Mouse (Mus musculus) layer of hippocampus, adult 9-10 months (tissue): ENCODE data around the gene Ssh1.

ENCODE experiments used
- DNase-seq: peaks from one replicate; pipeline ENCODE4 v3.0.0; 2022; ENCODE audit warnings: low spot score

Gene Ssh1

DNA sequence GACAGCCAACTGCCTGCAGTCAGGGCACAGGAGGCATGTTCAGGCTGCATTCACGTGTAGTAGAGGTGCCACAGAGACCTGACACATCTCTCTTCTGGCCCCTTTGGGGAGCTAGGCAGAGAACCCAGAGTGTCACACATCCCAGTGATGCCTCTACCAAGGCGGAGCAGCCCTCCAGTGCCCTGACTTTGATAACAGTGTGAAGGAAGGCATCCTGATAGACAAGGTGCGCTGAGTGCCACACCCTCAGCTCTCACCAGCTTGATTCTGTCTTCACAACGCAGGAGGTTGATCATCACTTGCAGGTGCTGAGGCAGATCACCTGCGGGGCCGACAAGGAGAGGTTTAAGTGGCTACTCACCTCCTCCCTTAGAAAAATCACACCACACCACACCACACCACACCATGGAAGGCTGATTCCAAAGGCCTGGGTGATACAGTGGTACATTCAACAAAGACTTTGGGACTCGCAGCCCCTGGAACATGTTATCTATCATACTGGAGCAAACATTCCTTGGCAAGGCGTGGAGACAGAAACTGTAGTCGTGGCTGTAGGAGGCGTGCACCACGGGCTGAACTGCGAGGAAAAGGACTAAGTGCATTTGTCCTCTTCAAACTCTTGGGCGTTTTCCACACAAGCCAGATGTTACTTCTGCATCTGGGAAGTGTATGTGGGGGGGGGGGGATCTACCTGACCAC, 27.1 kb downstream of the Ssh1 start:
- DNase-seq, result no peak

DNA sequence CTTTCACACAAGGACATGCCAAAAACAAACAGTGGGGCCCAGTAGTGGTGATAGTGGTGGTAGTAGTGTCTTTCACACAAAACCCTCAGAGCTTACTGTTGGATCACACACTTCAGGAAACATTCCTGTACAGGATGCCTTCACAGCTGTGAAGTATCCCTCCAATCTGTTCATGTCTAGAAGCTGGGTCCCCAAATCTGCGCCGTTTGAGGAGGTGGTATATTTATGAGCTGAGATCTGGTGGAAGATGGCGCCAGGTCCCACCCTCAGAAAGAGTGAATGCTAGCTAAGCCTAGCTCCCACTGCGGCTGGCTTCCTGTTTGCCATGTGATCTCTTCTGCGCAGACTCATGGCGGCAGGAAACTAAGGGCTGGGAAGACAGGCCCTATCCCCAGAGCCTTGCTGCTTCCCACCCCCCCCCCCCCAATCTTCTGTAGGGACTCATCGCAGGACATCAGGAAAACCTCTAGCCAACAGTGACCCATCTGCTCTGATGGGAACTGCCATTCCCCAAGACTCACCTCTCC, 28.0 kb downstream of the Ssh1 start:
- DNase-seq, result no peak

- DNase-seq, result no peak
Observed at GRCm38 (mm10) chr5:113964972-113965371, 28.7 kb downstream of the Ssh1 start.

GRCm38 (mm10) chr5:113961776-113962175, 31.9 kb downstream of the Ssh1 start:
- DNase-seq, result no peak

- DNase-seq, result no peak
Observed at GRCm38 (mm10) chr5:113960416-113960815, 33.3 kb downstream of the Ssh1 start.

DNA sequence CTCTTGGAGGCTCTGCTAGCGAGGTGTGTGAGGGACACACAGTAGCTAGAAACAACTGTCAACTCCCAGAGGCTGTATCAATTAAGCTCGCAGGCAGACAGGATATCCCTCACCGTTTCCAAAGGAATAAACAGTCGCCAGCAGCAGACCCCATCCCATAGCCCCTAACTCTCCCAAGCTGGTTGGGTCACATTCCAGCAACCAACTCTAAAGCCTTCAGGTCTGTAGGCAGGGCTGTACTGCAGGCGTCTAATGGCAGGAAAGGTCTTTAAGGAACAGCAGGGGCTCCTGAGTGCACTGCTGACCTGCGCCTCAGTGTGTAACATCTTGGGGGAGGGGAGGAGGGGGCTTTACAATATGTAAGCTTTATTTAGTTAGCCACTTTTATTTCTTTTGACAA, 34.7 kb downstream of the Ssh1 start:
- DNase-seq, result no peak

DNA sequence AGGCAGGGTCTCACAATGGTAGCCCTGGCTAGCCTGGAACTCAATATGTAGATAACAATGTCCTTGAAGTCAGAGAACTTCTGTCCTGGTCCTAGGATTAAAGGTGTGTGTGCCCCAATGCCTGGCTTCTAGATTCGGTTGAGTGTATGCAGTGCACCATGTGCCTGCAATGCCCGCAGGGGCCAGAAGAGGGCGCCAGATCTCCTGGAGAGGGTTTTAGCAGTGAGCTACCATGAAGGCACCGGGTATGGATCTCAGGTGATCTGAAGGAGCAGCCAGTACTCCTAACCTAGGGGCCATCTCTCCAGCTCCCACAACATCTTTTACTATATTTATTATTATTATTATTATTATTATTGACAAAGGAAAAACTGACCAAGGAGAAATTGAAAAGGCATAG, 37.2 kb downstream of the Ssh1 start:
- DNase-seq, result no peak

DNA sequence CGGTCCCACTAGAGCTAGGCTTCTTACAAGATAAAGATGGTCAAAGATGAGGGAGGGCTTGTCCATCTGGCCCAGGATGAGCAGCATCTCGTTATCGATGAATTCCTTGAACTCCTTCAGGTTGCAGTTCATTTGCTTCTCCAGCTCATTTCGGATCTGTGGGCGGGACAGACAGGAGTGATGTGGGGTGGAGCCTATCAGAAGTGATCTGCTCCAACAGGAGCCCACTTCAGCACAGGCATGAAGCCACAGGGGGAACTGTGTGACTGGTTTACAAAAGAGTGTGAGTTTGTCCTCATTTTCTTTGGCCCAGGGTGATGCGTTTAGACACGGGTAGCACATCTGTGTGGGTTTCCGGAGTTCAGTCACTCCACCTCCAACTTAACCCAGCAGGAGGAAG, 38.0 kb downstream of the Ssh1 start:
- no peak for DNase-seq

DNA sequence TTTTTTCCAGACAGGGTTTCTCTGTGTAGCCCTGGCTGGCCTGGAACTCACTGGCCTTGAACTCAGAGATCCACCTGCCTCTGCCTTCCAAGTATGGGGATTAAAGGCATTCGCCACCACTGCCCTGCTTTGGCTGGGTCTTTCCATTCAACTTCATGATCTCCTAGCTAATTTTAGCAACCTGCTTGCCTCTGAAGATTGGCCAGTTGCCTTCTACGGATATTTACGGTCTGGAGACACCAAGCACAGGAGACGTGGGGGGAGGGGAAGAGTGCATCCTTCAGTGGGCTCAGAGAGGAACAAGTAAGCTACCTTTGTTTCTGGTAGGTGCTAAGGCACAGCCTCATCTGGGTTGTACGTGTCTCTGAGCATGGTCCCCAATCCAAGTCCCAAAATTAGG, 38.4 kb downstream of the Ssh1 start:
- no peak for DNase-seq

GRCm38 (mm10) chr5:113954421-113954820, 39.3 kb downstream of the Ssh1 start:
- DNase-seq, result peak; percentile 81

DNA sequence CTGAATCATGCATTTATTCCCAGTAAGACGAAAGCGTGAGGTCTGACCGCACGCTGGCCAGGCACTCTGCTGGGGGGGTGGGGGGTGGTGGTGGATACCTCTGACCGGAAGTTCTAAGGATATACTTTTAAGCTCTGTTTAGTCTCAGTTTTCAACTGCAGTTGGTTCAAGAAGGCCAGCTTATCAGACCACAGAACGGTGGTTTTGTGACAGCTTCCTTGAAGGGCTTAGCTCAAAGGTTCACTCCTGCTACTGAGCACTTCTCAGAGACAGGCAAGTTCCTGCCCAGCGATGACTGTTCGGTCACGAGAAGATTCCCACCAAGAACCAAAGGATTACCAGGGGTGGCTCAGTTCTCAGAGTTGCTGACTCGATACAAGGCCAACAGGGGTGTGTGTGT, 41.2 kb downstream of the Ssh1 start:
- DNase-seq, result no peak

GRCm38 (mm10) chr5:113951693-113952071, 42.0 kb downstream of the Ssh1 start:
- no peak for DNase-seq

- no peak for DNase-seq
Observed at GRCm38 (mm10) chr5:113950786-113951692, 42.7 kb downstream of the Ssh1 start.

DNA sequence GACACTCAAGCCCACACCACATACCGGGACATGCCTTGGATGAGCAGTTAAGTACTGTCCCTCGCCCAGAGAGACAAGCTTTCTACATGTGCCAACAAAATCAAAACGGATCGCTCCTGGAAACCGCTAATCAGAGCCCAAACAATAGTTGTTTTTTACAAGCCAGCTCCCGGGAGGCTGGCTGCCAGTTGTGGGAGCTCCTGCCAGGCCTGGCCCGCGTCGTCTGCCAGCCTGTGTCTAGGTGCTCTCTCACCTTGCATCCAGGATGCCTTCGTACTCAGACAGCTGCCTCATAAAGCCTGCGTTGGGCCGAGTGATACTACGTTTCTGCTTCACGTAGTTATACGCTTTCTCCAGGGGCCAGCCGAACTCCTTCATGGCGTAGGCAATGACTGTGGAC, 43.6 kb downstream of the Ssh1 start:
- no peak for DNase-seq

DNA sequence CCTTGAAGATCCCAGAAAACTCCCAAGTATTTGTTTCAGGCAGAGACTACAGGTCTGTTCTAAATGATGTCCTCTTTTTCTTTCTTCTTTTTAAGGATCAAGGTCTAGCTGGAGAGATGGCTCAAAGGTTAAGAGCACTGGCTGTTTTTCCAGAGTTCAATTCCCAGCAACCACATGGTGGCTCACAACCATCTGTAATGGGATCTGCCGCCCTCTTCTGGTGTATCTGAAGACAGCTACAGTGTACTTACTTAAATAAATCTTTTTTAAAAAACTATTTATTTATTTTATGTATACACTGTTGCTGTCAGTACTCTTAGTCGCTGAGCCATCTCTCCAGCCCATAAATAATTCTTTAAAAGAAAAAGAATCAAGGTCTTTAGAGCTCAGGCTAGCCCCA, 46.4 kb downstream of the Ssh1 start:
- DNase-seq, result no peak

DNA sequence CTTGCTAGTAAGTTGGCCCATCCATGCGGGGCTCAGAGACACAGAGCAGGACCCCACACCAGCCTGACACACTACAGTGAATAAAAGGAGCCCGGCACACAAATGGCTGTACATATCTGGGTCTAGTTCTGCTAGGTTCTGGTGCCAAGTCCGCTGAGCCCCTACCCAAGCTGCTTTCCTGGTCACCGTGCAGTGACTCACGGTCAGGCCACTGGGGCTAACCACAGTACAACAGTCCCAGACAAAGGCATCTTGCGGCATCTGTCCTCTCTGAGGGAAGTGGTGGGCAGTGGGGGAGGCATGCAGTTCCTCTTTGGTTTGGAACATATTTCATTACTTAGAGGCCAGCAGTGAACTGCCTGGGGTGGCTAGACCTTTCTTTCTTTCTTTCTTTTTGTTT, 48.6 kb downstream of the Ssh1 start:
- DNase-seq, result no peak

GRCm38 (mm10) chr5:113943328-113943727, 50.4 kb downstream of the Ssh1 start:
- DNase-seq, result no peak

GRCm38 (mm10) chr5:113942580-113942979, 51.1 kb downstream of the Ssh1 start:
- DNase-seq, result no peak

- DNase-seq, result no peak
Observed at GRCm38 (mm10) chr5:113939263-113939900, 54.3 kb downstream of the Ssh1 start.

DNA sequence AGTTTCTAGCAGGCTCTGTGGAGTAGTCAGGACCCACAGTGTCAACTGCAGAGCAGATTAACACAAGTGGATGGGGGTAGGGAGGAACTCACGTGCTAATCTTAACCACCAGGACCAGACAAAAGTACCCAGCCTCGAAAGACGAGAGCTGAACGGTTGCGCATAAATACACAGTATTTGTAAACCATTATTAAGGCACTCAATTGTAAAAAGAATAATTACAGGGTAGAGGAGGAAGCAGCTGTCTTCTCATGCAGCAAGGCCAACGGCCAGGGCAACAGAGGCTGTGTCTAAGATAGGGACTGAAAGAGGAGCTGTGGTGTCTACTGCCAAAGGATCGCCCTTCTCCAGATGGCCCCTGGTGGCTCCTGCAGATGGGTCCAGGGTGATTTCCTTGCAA, 56.0 kb downstream of the Ssh1 start:
- no peak for DNase-seq

DNA sequence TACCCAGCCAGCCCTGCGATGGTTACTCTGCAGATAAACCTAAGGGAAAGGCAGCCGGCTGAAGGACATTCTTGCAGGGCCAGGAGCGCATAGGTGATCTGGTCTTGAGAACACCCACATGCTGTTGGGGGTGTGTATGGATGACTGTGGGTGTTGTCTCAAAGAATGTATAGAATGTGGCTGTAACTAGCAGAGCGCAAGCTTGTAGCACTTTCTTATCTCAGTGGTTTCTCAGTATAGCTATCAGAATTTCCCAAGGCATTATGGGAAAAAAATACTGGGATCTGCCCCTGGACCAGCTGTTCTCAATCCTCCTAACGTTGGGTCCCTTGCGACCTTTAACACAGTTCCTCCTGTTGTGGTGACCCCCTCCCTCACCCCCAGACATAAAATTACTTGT, 59.8 kb downstream of the Ssh1 start:
- no peak for DNase-seq

DNA sequence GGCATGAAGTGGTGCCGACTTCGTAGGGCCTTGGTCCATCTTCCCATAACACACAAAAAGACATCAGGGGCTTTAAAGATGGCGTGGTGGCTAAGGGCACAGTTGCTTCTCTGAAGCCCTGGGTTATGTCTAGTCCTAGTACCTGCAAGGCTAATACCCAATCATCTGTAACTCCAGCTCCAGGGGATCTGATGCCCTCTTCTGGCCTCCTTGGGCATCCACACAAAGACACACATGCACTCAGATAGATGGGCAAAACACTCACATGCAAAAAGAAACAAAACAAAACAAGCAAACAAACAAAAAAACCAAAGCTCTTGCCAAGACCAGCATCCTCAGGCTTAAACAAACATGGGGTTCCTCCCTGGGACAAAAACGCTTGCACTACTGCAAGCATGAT, 60.2 kb downstream of the Ssh1 start:
- DNase-seq, result no peak

GRCm38 (mm10) chr5:113932310-113932709, 61.4 kb downstream of the Ssh1 start:
- DNase-seq, result no peak
